Mouse (Mus musculus): Measurements from ENCODE around the gene Fam45a.

DNA sequence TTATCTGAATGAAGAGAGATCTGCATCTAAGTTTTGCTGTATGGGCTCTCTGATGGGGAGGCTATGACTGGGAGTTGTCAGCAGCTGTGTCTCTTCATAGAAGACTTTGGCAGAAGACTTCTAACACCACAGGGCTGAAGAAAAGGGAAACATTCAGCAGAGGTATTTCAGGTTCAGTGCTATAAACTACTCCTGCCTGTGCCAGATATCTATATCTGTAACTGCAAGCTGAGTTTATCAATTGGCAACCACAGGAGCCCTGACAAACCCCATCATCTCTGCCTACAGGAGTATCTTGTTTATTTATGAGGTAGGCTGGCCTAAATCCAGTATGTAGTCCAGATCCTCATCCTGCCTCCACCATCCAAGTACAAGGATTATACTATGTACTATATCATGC lies 31.9 kb downstream of the Fam45a start:
- TF ChIP-seq CTCF (IDR thresholded peaks at IDR 0.05; ENCODE audit: low read depth, low read length) (no peak), POLR2A (IDR thresholded peaks at IDR 0.05; ENCODE audit: borderline replicate concordance, low read depth, low read length) (no peak)
